Mouse (Mus musculus) neutrophil, adult 5-6 weeks (primary cell): Measurements from ENCODE around the gene Zbtb22. TPM values are rescaled to one million over a fixed set of nuclear protein-coding genes. Genes with fewer than 3 reads are reported as not detected.

Experiments used
- ATAC-seq: fragments of 151-379, 151-347 bp; 2 replicates; pipeline ENCODE4 v1.8.0; 2017; ENCODE audit warnings: mild to moderate bottlenecking, moderate TSS enrichment; ENCODE audit not compliant: insufficient number of reproducible peaks, poor library complexity, low FRiP score, severe bottlenecking; ENCODE audit errors: extremely low read depth
- total RNA-seq: library from RNA; stranded (forward); fragments of 200-1000 nt; gene quantifications from 2 replicates; pipeline ENCODE4 v1.2.3, GENCODE M21; 2017

Zbtb22 gene
- total RNA-seq, 1 experiment from 2014 or later, result 41.3 TPM

DNA sequence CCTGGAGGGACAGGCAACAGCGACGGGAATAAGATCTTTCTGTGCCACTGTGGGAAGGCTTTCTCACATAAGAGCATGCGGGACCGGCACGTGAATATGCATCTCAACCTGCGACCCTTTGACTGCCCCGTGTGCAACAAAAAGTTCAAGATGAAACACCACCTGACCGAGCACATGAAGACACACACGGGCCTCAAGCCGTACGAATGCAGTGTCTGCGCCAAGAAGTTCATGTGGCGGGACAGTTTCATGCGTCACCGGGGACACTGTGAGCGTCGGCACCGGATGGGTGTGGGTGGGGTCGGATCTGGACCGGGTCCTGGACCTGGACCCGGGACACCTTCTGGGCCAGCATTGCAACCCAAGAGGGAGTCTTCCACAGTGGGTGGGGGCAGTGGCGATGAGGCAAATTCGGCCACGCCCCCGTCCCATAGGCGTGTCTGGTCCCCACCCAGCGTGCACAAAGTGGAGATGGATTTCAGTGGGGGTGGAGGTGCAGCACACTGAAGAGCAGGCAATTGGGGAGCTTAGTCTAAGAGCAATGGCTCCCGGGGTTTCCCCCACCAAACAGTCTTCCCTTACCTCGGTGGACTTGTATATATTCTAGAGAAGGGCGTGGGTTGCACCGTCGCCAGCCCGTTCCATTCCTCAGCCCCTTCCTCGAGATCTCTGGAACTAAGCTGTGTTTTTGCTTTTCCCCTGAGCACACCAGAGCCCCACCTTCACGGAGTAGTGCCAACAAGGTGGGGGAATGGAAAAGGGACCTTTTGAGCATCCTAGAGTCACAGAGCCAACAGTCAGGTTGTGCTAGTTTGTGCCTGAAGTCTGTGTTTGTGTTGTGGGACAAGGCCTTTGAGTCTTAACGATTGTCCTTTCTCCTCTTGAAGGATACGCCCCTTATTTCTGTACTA, 2.8 kb downstream of the Zbtb22 start:
- ATAC-seq, result no peak

DNA sequence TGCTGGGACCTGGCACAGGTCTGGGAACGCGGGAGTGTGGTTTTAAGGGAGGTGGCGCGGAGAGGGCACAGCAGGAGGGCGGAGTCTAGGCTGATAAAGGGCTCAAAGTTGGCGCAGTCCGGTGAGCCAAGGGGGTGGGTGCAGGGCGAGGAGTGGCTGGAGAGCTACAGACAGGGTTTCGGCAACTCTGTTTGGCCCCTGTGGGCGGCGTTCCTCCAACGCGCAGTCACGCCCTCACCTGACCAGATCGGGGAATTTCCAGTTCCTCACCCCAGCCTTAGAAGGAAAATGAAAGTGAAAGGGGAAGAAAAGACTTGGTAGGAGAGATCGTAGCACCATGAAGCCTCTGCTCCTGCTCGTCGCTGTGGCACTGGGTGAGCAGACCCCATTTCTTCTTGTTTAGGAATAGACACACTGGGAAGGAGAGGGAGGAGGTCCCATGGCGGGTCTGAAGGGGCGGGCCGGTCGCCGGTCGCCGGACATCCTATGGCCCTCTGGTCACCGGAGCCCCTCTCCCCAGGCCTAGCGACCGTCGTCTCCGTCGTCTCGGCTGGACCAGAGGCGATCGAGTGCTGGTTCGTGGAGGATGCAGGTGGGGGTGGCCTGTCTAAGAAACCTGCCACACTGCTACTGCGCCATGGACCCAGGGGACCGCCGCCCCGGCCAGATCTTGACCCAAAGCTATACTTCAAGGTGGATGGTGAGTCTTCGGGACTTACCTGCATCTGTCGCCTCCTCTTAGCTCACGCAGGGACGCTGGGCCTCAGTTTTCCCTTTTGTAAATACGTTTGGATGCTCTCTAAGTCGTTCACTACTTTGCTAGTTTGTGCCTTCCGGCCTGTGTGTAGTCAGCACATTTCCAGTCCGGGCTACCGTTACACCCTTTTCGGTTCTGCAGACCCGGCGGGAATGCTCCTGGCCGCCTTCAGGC, 3.9 kb downstream of the Zbtb22 start:
- ATAC-seq, result peak; percentile 74

DNA sequence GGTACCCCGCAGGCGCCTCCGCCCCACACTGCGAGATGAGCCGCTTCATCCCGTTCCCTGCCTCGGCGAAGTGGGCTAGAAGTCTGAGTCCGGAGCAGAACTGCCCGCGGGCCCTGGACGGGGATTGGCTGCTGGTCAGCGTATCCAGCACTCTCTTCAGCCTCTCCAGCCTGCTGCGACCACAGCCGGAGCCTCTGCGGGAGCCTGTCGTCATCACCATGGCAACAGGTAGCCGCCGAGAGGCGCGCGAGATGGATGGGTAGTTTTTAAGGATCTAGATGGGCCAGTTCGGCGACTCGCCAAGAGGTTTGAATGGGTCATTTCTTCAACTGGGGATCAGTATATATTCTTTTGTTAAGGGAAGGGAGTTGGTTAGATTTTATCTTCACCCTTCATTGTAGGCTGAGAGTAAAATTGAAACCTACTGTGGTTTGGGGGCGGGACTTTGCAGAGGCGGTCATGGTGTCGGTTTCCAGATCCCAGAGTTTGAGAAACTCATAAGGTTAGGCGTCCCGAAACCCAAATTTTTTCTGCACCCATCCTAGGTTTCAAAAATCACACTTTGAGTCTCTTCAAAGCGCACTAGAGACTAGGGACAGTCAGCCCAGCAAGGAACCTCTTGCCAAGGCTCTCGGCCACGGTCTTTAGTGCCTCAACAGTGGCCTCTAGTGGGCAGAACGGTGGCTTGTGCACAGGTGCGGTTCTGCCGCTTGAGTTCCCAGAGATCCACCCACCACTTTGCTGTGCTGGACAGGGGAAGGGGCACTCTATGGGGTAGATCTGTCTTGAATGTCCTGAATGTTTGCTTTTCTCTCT, 4.8 kb downstream of the Zbtb22 start:
- ATAC-seq, result peak; percentile 50

DNA sequence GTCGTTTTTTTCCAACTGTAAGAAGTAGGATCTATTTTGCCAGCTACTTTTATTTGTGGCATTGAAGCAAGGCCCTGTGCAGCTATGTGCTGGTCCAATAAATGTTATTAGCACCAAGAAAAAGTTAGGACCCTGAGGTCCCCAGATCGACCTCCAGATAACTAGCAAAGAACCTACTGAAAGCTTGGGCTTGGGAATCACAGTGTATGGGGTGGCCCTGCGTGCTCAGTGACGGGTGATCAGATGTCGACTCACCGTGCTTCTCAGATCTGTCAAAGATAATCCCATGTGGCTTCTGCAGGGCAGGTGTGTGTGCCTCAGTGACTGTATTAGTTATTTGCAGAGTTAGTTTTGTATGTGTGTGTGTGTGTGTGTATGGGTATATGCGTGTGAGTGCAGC, 5.7 kb downstream of the Zbtb22 start:
- ATAC-seq, result no peak

DNA sequence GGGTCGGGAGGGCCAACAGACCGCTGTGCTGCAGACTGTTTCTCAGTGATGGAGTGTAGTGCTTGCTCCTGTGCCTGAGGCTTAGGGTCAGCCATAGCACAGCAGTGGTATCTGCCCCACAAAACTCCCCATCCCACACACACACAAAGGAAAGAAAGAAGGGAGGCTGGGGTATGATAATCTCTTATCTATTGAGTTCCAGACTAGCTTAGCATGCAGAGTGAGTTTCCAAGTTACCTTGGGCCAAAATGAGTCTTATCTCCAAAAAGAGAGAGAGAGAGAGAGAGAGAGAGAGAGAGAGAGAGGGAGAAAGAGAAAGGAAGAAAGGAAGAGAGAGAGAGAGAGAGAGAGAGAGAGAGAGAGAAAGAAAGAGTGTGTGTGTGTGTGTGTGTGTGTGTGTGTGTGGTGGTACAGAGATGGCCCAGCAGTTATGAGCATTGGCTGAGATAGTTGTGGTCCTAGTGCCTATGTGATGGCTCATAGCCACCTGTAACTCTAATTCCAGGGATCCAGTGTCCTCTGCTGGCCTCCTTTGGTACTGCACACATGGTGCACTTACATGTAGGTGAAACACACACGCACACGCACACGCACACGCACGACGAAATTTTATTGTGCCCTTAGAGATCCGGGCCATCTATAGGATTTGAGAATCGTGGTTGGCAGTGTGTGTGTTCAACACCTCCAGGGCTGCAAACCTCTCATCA, 9.0 kb downstream of the Zbtb22 start:
- ATAC-seq, result no peak

DNA sequence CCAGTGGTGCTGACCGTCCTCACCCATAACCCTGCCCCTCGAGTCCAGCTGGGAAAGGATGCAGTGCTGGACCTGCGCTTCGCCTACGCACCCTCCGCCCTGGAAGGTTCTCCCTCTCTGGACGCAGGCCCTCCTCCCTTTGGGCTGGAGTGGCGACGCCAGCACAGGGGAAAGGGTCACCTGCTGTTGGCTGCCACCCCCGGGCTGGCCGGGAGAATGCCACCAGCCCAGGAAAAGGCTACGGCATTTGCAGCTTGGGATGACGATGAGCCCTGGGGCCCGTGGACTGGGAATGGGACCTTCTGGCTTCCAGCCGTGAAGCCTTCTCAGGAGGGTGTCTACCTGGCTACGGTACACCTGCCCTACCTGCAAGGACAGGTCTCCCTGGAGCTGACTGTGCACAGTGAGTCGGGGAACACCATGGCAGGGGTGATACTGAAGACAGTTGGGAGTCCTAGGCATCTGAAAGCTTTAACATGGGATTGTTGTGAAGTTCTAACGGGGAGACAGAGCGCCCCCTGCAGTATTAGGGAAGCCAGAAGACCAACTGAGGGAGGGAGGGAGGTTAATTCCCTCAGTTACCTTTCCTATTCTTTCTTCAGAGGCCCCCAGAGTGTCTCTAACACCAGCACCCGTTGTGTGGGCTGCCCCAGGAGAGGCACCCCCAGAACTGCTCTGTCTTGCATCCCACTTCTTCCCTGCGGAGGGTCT, 9.9 kb downstream of the Zbtb22 start:
- ATAC-seq, result no peak

DNA sequence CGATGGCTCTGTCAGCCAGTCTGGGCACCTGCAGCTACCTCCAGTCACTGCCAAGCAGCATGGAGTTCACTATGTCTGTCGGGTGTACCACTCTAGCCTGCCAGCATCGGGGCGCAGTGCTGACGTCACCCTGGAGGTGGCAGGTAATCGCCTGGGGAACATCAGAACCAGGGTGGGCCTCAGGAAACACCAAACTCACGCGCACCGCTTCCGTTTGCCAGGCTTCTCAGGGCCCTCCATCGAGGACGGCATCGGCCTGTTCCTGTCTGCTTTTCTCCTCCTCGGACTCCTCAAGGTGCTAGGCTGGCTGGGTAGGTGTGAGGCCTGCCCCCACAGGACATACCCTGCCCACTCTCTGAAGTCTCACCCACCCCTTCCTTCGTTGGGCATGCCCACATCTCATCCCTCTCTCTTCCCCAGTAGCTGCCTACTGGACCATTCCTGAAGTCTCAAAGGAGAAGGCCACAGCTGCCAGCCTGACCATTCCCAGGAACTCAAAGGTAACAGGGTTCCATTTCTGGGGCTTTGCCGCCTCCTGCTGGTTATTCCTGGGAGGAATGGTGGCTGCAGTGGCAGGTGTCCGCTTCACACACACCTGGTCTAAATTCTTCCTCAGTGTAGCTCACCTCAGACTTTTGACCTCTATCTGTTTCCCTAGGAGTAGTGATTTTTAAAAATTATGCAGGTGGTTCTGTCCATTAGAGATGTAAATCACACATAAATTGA, 10.7 kb downstream of the Zbtb22 start:
- no peak for ATAC-seq

- ATAC-seq, result no peak
These were observed 12.7 kb downstream of the Zbtb22 start for GRCm38 (mm10) chr17:33928251-33928947.

DNA sequence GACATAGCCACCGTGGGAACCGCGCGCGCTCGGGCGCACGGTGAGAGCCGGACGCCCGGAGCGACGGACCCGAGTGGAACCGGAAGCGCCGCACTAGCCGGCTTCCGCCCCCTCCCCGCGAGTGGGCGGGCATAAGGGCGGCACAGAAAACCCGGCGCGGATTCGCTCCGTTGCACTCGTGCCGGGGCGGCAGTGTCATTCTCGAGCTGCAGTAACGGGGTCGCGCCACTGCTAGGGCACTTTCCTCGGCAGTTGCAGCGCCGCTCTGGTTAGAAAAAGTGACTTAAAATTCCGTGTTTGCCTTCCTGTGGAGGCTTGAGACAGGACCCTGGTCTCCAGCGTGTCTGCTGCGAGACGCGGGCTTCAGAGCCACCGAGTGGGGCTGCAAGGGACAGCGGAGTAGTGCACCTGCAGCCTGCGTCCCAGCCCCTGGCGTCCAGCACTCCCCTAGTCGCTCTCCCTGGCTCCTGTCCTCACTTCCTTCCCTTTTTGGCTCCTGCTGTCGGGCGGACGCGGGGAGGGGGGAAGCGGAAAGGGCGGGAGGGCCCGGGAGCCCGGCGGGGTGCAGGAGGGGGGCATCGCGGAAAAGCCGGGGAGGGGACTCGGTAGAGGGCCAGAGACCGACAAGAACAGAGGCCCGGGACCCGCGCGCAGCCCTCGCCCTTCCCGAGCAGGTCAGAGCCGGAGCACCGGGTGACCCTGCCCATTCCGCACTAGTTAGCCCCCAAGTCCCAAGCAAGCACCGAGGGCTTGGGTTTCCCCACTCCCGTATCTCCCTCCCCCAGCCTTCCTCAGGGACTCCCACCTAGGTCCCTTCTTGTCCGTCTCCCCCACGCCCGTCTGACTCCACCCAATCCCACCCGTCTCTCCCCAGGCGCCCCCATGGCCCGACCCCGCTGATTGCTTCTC, 13.9 kb downstream of the Zbtb22 start, which contains the start of gene Rgl2:
Rgl2 (plus strand) TSS at position 173 of the 909 bp plus-strand sequence.
- ATAC-seq, result peak; percentile 55

DNA sequence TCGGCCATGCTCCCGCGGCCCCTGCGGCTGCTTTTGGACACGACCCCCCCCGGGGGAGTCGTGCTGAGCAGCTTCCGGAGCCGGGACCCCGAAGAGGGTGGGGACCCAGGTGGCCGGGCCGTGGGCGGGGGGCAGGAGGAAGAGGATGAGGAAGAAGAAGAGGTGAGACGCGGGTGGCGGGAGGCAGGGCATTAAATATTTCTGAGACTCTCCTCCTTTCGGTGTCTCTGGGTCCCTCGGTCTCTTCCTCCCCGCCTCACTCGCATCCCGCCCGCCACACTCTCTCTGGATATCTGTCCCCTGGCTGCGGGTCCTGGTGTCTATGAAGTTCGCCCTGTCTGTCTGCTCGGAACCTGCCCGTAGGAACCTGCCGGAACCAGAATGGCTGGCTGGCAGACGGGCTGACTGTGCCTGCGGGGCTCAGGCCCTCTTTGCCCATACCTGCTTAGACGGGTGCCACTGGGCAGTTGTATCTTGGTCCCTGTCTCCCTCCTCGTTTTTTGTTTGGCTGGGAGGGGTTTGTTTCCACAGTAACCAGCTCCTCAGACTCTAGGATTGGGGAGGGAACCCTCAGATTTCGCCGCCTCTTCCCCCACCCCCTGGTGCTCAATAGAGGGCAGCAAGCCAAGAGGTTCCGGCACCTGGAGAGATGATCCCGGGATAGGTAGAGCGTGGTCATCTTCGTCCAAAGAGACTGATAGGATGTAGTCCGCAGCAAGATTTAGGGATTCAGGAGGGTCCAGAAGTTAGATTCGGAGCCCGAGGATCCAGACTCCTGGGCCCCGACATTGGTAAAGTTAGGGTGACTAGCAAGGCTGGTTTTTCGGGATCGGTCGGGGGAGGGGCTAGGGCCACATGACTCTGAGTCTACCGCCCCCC, 14.8 kb downstream of the Zbtb22 start:
- peak; percentile 13; the same call in 1 of the 2 replicates for ATAC-seq

GRCm38 (mm10) chr17:33931159-33931866, 15.6 kb downstream of the Zbtb22 start:
- ATAC-seq, result no peak

DNA sequence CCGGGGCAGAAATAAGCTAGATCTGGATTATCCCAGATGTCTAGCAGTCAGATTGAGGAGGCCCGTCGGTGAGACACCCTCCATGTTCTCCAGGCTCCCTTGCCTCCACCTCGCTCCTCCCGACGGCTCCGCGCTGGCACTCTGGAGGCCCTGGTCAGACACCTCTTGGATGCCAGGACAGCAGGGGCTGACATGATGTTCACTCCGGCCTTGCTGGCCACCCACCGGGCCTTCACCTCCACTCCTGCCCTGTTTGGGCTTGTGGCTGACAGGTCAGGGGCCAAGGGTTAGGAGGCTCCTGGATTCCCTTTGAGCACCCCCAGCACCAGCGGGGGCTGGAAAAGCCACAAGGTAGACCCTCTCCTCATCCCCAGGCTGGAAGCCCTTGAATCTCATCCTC, 16.2 kb downstream of the Zbtb22 start:
- ATAC-seq, result no peak

DNA sequence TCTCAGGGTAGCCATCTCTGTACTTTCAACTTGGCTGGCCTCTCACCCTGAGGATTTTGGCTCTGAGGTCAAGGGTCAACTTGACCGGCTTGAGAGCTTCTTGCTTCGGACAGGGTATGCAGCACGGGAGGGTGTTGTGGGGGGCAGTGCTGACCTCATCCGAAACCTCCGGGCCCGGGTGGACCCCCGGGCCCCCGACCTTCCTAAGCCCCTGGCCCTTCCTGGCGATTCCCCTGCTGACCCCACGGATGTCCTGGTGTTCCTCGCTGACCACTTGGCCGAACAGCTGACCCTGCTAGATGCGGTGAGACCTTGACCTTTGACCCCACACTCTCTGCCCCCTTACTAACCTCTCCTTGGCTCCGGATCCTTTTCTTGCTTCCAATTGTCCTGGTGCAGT, 16.7 kb downstream of the Zbtb22 start:
- no peak for ATAC-seq

DNA sequence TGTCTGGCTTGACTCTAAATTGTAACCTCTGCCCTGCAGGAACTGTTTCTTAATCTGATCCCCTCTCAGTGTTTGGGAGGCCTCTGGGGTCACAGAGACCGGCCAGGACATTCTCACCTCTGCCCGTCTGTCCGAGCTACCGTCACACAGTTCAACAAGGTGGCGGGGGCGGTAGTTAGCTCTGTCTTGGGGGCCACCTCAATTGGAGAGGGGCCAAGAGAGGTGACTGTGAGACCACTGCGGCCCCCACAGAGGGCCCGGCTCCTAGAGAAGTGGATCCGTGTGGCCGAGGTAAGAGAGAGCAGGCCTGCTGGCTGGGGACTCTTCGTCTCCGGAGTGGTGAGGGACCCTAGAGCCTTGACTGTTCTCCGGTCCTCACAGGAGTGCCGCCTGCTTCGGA, 17.3 kb downstream of the Zbtb22 start:
- no peak for ATAC-seq
